Mouse (Mus musculus) stomach, postnatal 0 days (tissue): ENCODE results near the gene Nfkbil1. TPM values are rescaled to one million over a fixed set of nuclear protein-coding genes. Genes with fewer than 3 reads are reported as not detected.
A peak's percentile ranks its signal among the peaks of the same experiment; 100 is the strongest.

ENCODE experiments used
- ATAC-seq: fragments of 200-750 bp; cut with Nextera tagmentation; 2 replicates; pipeline ENCODE4 v1.8.0; 2017; ENCODE audit not compliant: low FRiP score, low TSS enrichment
- DNase-seq: peaks from one replicate; pipeline ENCODE4 v3.0.0-alpha.2; 2016; ENCODE audit warnings: low spot score
- H3K27ac ChIP-seq: fragments of 300-500 bp; sonication (generic); replicated peaks from 2 replicates; pipeline ENCODE4 v1.5.1; 2014; ENCODE audit warnings: mild to moderate bottlenecking, control low read depth
- H3K27me3 ChIP-seq: fragments of 300-500 bp; sonication (generic); 2 replicates; pipeline ENCODE4 v1.6.1; 2014; ENCODE audit warnings: low read length; ENCODE audit not compliant: control insufficient read depth, insufficient read depth
- H3K36me3 ChIP-seq: fragments of 300-500 bp; sonication (generic); 2 replicates; pipeline ENCODE4 v1.6.1; 2014; ENCODE audit warnings: low read length, mixed read lengths; ENCODE audit not compliant: control insufficient read depth, insufficient read depth
- H3K4me1 ChIP-seq: fragments of 300-500 bp; sonication (generic); replicated peaks from 2 replicates; pipeline ENCODE4 v1.6.1; 2014; ENCODE audit warnings: antibody characterized with exemption; ENCODE audit not compliant: control insufficient read depth, insufficient read depth
- H3K4me2 ChIP-seq: fragments of 300-500 bp; sonication (generic); replicated peaks from 2 replicates; pipeline ENCODE4 v1.6.1; 2014; ENCODE audit warnings: low read depth, mild to moderate bottlenecking, control low read depth, moderate library complexity
- H3K4me3 ChIP-seq: fragments of 300-500 bp; sonication (generic); 2 replicates; pipeline ENCODE4 v1.5.1; 2014; ENCODE audit warnings: low read depth, low read length, control low read depth
- H3K9ac ChIP-seq: fragments of 300-500 bp; sonication (generic); 2 replicates; pipeline ENCODE4 v1.6.1; 2014; ENCODE audit warnings: mild to moderate bottlenecking, low read length, control low read depth, mixed read lengths
- H3K9me3 ChIP-seq: fragments of 300-500 bp; sonication (generic); 2 replicates; pipeline ENCODE4 v1.6.1; 2016; ENCODE audit warnings: low read length; ENCODE audit not compliant: control insufficient read depth
- CTCF ChIP-seq: IDR thresholded peaks from 2 replicates; pipeline ENCODE4 v1.5.1; 2016; ENCODE audit warnings: antibody characterized with exemption, low read depth, mild to moderate bottlenecking, moderate library complexity
- EP300 ChIP-seq: optimal IDR thresholded peaks from 2 replicates; pipeline ENCODE3; 2016; ENCODE audit warnings: antibody characterized with exemption
- WGBS: fragments of 180-500 bp; shearing (Covaris S2); extraction: QIAGEN DNeasy Blood & Tissue Kit; methylation state at CpG from one replicate; pipeline ENCODE4 v1.1.7; 2014; 5-methylcytosine and 5-hydroxymethylcytosine counted together
- polyA plus RNA-seq: library from polyadenylated mRNA; unstranded; fragments of >200 nt; fragmentation: Nextera tagmentation; extraction: Ambion mirVana; gene quantifications from 2 replicates; pipeline ENCODE4 v1.2.1, GENCODE M21; 2015

Gene Nfkbil1
- 7.4 and 7.5 TPM in 2 replicates for polyA plus RNA-seq

DNA sequence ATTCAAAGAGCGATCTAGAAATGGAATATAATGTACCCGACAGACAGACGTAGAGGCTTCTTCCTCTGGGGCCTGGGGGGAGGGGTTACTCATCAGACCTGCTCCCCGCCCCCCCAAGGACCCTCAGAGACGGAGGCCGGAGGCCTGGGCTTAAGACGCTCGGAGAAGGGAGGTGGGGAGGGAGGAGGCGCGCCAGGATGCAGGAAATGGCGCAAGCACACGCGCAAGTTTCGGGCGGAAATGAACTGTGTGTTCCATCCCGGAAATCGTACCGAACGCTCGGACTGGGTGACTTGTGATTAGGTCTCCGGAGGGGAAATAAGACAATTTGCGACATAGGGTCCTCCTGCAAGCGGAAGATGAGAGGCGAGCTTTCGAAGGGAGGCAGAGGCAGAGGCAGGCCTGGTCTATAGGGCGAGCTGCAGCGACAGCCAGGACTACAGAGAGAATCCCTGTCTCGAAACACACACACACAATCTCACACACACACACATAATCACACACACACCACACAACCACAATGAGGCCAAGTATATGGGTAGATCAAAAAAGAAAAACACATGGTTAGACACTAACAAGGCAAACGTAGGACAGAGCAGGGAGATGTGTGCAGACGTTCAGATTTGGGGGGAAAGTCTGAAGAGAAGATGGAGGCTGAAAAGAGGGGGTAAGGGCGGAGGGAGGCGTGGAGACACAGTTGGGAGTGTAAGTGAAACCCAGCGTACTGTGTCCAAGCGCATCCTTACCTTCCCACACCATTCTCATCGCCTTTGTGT, at the start of gene Nfkbil1:
Gene Nfkbil1, minus strand, starts transcription at position 179 of the 776 bp plus-strand sequence.
- peak; percentile 80 for ATAC-seq
- under 1% methylated on average over 35 of the region's 35 CpGs for WGBS
- TF ChIP-seq EP300 (peak; percentile 63), CTCF (no peak)

GRCm38 (mm10) chr17:35280276-35280675, 44.7 kb upstream of the Nfkbil1 start:
- ATAC-seq (no peak), DNase-seq (no peak)
- Histone ChIP-seq H3K4me2 (no peak overlapping the region), H3K27me3 (no peaks in the 10 kb centered on the region), H3K9me3 (no peaks in the 10 kb centered on the region), H3K27ac (no peak overlapping the region), H3K36me3 (no peaks in the 10 kb centered on the region), H3K4me1 (no peaks in the 10 kb centered on the region), H3K9ac (no peak overlapping the region), H3K4me3 (no peak overlapping the region)
- TF ChIP-seq CTCF = no peak
- no peak for TF ChIP-seq EP300
- 54% methylated on average over 3 of the region's 3 CpGs for WGBS

More for the DNA sequence above, at the start of gene Nfkbil1:
- peak within 1 kb of the TSS; percentile 97 for H3K27ac ChIP-seq
- peak within 1 kb of the TSS; percentile 56 for H3K4me3 ChIP-seq
- no peaks in the 10 kb centered on the region; the same call in 1 of the 2 replicates for H3K36me3 ChIP-seq
- peaks cover 3% of the 10 kb centered on the region for H3K4me1 ChIP-seq
- H3K4me2 ChIP-seq = peak within 1 kb of the TSS; percentile 91
- no peaks in the 10 kb centered on the region for H3K27me3 ChIP-seq
- DNase-seq = peak; percentile 91
- H3K9me3 ChIP-seq = no peaks in the 10 kb centered on the region
- H3K9ac ChIP-seq = peak within 1 kb of the TSS; percentile 86

GRCm38 (mm10) chr17:35278957-35279688, 43.5 kb upstream of the Nfkbil1 start:
- DNase-seq = no peak
- no peak for TF ChIP-seq CTCF

DNA sequence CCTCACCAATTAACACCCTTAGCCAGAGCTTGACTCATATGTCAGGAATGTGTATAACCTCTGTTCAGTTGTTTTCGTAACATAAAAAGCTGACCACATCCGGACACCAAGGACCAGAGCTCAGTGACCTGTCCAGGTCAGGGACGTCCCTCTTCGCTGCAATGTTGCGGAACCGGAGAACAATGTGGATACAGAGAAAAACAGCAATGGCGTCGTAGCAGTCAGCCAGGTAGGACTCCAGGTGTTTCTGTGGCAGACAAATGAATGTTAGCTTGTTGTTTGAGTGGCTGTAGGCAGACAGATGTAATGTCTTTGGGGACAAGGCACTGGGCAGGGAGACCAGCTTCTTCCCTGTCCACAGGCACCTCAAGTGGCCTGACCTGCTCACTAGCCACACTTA, 42.5 kb upstream of the Nfkbil1 start:
- no peak overlapping the region for H3K4me3 ChIP-seq
- no peaks in the 10 kb centered on the region for H3K4me1 ChIP-seq
- H3K27ac ChIP-seq = no peak overlapping the region
- H3K9ac ChIP-seq = no peak overlapping the region
- no peaks in the 10 kb centered on the region for H3K9me3 ChIP-seq
- no peak for ATAC-seq
- TF ChIP-seq CTCF = no peak
- TF ChIP-seq EP300 = no peak
- no peak for DNase-seq
- WGBS = 80% methylated on average over 8 of the region's 8 CpGs
- no peak overlapping the region for H3K4me2 ChIP-seq
- no peaks in the 10 kb centered on the region for H3K27me3 ChIP-seq
- no peaks in the 10 kb centered on the region for H3K36me3 ChIP-seq

More at GRCm38 (mm10) chr17:35278957-35279688, 43.5 kb upstream of the Nfkbil1 start:
- Histone ChIP-seq H3K36me3 (no peaks in the 10 kb centered on the region), H3K27me3 (no peaks in the 10 kb centered on the region), H3K9ac (no peak overlapping the region), H3K4me3 (no peak overlapping the region), H3K4me1 (no peaks in the 10 kb centered on the region), H3K9me3 (no peaks in the 10 kb centered on the region), H3K4me2 (no peak overlapping the region), H3K27ac (no peak overlapping the region)
- ATAC-seq = no peak
- 84% methylated on average over 13 of the region's 13 CpGs for WGBS

- Histone ChIP-seq H3K9me3 (no peaks in the 10 kb centered on the region), H3K4me2 (no peak overlapping the region), H3K4me3 (no peak overlapping the region), H3K27me3 (no peaks in the 10 kb centered on the region), H3K36me3 (no peaks in the 10 kb centered on the region), H3K4me1 (no peaks in the 10 kb centered on the region), H3K27ac (no peak overlapping the region), H3K9ac (no peak overlapping the region)
- WGBS = 13% methylated on average over 13 of the region's 13 CpGs
- peak; percentile 40 for DNase-seq
- peak; percentile 48; the same call in 1 of the 2 replicates for ATAC-seq
- no peak for TF ChIP-seq CTCF
- no peak for TF ChIP-seq EP300
Measured at GRCm38 (mm10) chr17:35276304-35276864, 40.8 kb upstream of the Nfkbil1 start.
